Mouse (Mus musculus) ES-Bruce4 (cell line): ENCODE results near the gene Tas2r110. TPM values are rescaled to one million over a fixed set of nuclear protein-coding genes. Genes with fewer than 3 reads are reported as not detected.

Experiments
- H3K27ac ChIP-seq: 2 replicates; pipeline ENCODE4 v1.5.1; 2012; ENCODE audit warnings: low read length, inconsistent platforms; ENCODE audit not compliant: insufficient read depth
- H3K27me3 ChIP-seq: 2 replicates; pipeline ENCODE4 v1.6.1; 2012; ENCODE audit warnings: mild to moderate bottlenecking, low read length, inconsistent platforms; ENCODE audit not compliant: control insufficient read depth, poor library complexity, insufficient read depth, severe bottlenecking
- H3K36me3 ChIP-seq: 2 replicates; pipeline ENCODE4 v1.6.1; 2012; ENCODE audit warnings: inconsistent platforms, mild to moderate bottlenecking, low read length, moderate library complexity; ENCODE audit not compliant: control insufficient read depth, poor library complexity, insufficient read depth, severe bottlenecking
- H3K4me1 ChIP-seq: one replicate; pipeline ENCODE4 v1.8.1; 2011; ENCODE audit warnings: low read length; ENCODE audit not compliant: control insufficient read depth, insufficient read depth
- H3K4me3 ChIP-seq: 2 replicates; pipeline ENCODE4 v1.5.1; 2011; ENCODE audit warnings: low read depth, mild to moderate bottlenecking, low read length
- H3K9ac ChIP-seq: 2 replicates; pipeline ENCODE4 v1.6.1; 2012; ENCODE audit warnings: low read depth, mild to moderate bottlenecking, inconsistent platforms; ENCODE audit not compliant: poor library complexity, severe bottlenecking
- H3K9me3 ChIP-seq: replicated peaks from 2 replicates; pipeline ENCODE4 v1.6.1; 2012; ENCODE audit warnings: mild to moderate bottlenecking, low read length, inconsistent platforms; ENCODE audit not compliant: control insufficient read depth, poor library complexity, insufficient read depth, severe bottlenecking
- CTCF ChIP-seq: IDR thresholded peaks from one replicate; pipeline ENCODE4 v1.8.1; 2011; ENCODE audit warnings: low read depth, low read length
- EP300 ChIP-seq: IDR thresholded peaks from 2 replicates; pipeline ENCODE4 v1.6.1; 2011; ENCODE audit warnings: low read depth, low read length; ENCODE audit not compliant: insufficient read depth
- POLR2A ChIP-seq: IDR thresholded peaks from one replicate; pipeline ENCODE4 v1.8.1; 2011; ENCODE audit warnings: low read length; ENCODE audit not compliant: insufficient read depth
- polyA plus RNA-seq: library from polyadenylated mRNA; stranded (reverse); fragments of >200 nt; gene quantifications from 2 replicates; pipeline ENCODE4 v1.2.4, GENCODE M21; 2011; ENCODE audit warnings: low read depth; ENCODE audit not compliant: missing spikeins, insufficient read depth, insufficient read length

The Tas2r110 gene
- polyA plus RNA-seq = not detected in 2 replicates

- no peaks in the 10 kb centered on the region for H3K36me3 ChIP-seq
- H3K9me3 ChIP-seq = no peaks in the 10 kb centered on the region
- no peaks in the 10 kb centered on the region for H3K27me3 ChIP-seq
- H3K27ac ChIP-seq = no peak within 1 kb of the TSS
- TF ChIP-seq EP300 (no peak), POLR2A (no peak), CTCF (no peak)
- H3K4me3 ChIP-seq = no peak within 1 kb of the TSS
- no peaks in the 10 kb centered on the region for H3K4me1 ChIP-seq
- H3K9ac ChIP-seq = no peak within 1 kb of the TSS
Observed at GRCm38 (mm10) chr6:132867708-132868107, at the start of gene Tas2r110. Tas2r110 (plus strand) TSS chr6:132868008.

GRCm38 (mm10) chr6:132846842-132847241 is 21.0 kb upstream of the Tas2r110 start, which contains the start of gene Tas2r123:
Tas2r123 (plus strand) TSS chr6:132847142.
- no peak within 1 kb of the TSS for H3K9ac ChIP-seq
- H3K27me3 ChIP-seq = no peaks in the 10 kb centered on the region
- TF ChIP-seq EP300 (no peak), POLR2A (no peak), CTCF (no peak)
- no peak within 1 kb of the TSS for H3K27ac ChIP-seq
- no peaks in the 10 kb centered on the region for H3K36me3 ChIP-seq
- H3K4me1 ChIP-seq = no peaks in the 10 kb centered on the region
- H3K9me3 ChIP-seq = no peaks in the 10 kb centered on the region
- no peak within 1 kb of the TSS for H3K4me3 ChIP-seq

- H3K27ac ChIP-seq = no peak within 1 kb of the TSS
- no peak within 1 kb of the TSS for H3K4me3 ChIP-seq
- no peaks in the 10 kb centered on the region for H3K9me3 ChIP-seq
- TF ChIP-seq EP300 (no peak), CTCF (no peak), POLR2A (no peak)
- no peaks in the 10 kb centered on the region for H3K36me3 ChIP-seq
- H3K27me3 ChIP-seq = no peaks in the 10 kb centered on the region
- no peaks in the 10 kb centered on the region for H3K4me1 ChIP-seq
- H3K9ac ChIP-seq = no peak within 1 kb of the TSS
Observed at GRCm38 (mm10) chr6:132855138-132855537, 12.7 kb upstream of the Tas2r110 start, which contains the start of gene Tas2r116. Tas2r116 (plus strand) TSS chr6:132855438.

GRCm38 (mm10) chr6:132892711-132893110 is 24.9 kb downstream of the Tas2r110 start, which contains the start of gene Tas2r113:
Tas2r113 (plus strand) TSS chr6:132893011.
- H3K27me3 ChIP-seq = no peaks in the 10 kb centered on the region
- H3K9ac ChIP-seq = no peak within 1 kb of the TSS
- no peak within 1 kb of the TSS for H3K27ac ChIP-seq
- no peaks in the 10 kb centered on the region for H3K4me1 ChIP-seq
- TF ChIP-seq CTCF = no peak
- TF ChIP-seq EP300 = no peak
- no peak for TF ChIP-seq POLR2A
- no peak within 1 kb of the TSS for H3K4me3 ChIP-seq
- no peaks in the 10 kb centered on the region for H3K9me3 ChIP-seq
- H3K36me3 ChIP-seq = no peaks in the 10 kb centered on the region

- Histone ChIP-seq H3K9me3 (no peaks in the 10 kb centered on the region), H3K27ac (no peak within 1 kb of the TSS), H3K27me3 (no peaks in the 10 kb centered on the region), H3K36me3 (no peaks in the 10 kb centered on the region), H3K9ac (no peak within 1 kb of the TSS), H3K4me1 (no peaks in the 10 kb centered on the region), H3K4me3 (no peak within 1 kb of the TSS)
- TF ChIP-seq POLR2A (no peak), EP300 (no peak), CTCF (no peak)
Observed at GRCm38 (mm10) chr6:132909351-132909750, 41.5 kb downstream of the Tas2r110 start, which contains the start of gene Tas2r125. Tas2r125 (plus strand) TSS chr6:132909651.

Other genes with a start within 250 kb of the Tas2r110 start
- not detected in 2 replicates for gene A630073D07Rik, start 216.5 kb upstream of the Tas2r110 start, polyA plus RNA-seq
- not detected in 2 replicates for gene Tas2r120, start 211.1 kb upstream of the Tas2r110 start, polyA plus RNA-seq
- gene Tas2r121, start 167.0 kb upstream of the Tas2r110 start, polyA plus RNA-seq = not detected in 2 replicates
- gene Tas2r122, start 156.1 kb upstream of the Tas2r110 start, polyA plus RNA-seq = not detected in 2 replicates
- gene Tas2r115, start 130.0 kb upstream of the Tas2r110 start, polyA plus RNA-seq = not detected in 2 replicates
- gene Tas2r124, start 113.3 kb upstream of the Tas2r110 start, polyA plus RNA-seq = not detected in 2 replicates
- not detected in 2 replicates for gene Tas2r102, start 105.9 kb upstream of the Tas2r110 start, polyA plus RNA-seq
- gene Tas2r136, start 89.8 kb upstream of the Tas2r110 start, polyA plus RNA-seq = not detected in 2 replicates
- not detected in 2 replicates for gene Tas2r117, start 65.2 kb upstream of the Tas2r110 start, polyA plus RNA-seq
- not detected in 2 replicates for gene Tas2r123, start 20.9 kb upstream of the Tas2r110 start, polyA plus RNA-seq
- not detected in 2 replicates for gene Tas2r116, start 12.6 kb upstream of the Tas2r110 start, polyA plus RNA-seq
- not detected in 2 replicates for gene Tas2r113, start 25.0 kb downstream of the Tas2r110 start, polyA plus RNA-seq
- not detected in 2 replicates for gene Tas2r125, start 41.6 kb downstream of the Tas2r110 start, polyA plus RNA-seq
- gene Tas2r129, start 83.1 kb downstream of the Tas2r110 start, polyA plus RNA-seq = not detected in 2 replicates
- gene Tas2r131, start 89.9 kb downstream of the Tas2r110 start, polyA plus RNA-seq = not detected in 2 replicates
- not detected in 2 replicates for gene Tas2r109, start 113.0 kb downstream of the Tas2r110 start, polyA plus RNA-seq
- gene Tas2r103, start 169.1 kb downstream of the Tas2r110 start, polyA plus RNA-seq = not detected in 2 replicates
- gene Tas2r140, start 187.8 kb downstream of the Tas2r110 start, polyA plus RNA-seq = not detected in 2 replicates
- 10.8 and 11.0 TPM in 2 replicates for gene Smim10l1, start 236.9 kb downstream of the Tas2r110 start, polyA plus RNA-seq